Mouse (Mus musculus): ENCODE measurements at regions not wholly inside any gene's neighbourhood (a gene's known extent, or its start where the extent isn't known, plus 50 kb on each side); places are given as distances from the start of the nearest gene placed in this dataset.

DNA sequence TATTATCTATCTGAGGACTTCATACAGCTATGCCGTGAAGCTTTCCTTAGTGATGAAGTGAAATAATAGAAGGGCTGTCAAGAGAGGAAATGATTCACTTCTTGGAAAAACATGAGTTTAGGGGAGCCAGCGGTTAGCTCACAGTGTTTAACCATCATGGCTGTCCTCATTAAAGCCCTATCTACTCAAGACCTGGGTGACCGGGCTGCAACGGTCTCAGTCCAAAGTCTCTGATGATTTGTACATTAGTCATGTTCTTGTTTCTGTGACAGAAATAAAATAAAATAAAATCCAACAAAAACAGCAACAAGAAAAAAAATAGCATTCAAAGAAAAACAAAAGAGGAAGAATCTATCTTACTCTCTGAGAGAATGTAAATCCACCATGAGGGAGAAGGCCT, 555.4 kb upstream of the Kirrel3 start:
- Histone ChIP-seq H3K36me3 (replicated peaks) (no peaks in the 10 kb centered on the region), H3K4me1 (ENCODE audit: insufficient read depth, low read depth, low read length) (no peaks in the 10 kb centered on the region), H3K27me3 (ENCODE audit: insufficient read depth, low read length) (no peaks in the 10 kb centered on the region), H3K9me3 (replicated peaks) (no peaks in the 10 kb centered on the region), H3K4me3 (ENCODE audit: low read depth, low read length) (no peak overlapping the region)
- no peak for TF ChIP-seq GATA1 (IDR thresholded peaks at IDR 0.05; ENCODE audit: borderline replicate concordance, low read length)
- no peak for TF ChIP-seq CTCF (IDR thresholded peaks at IDR 0.05; ENCODE audit: low read depth, low read length)
- no peak for TF ChIP-seq GATA2 (IDR thresholded peaks at IDR 0.05; ENCODE audit: borderline replicate concordance, low read depth, low read length)
- no peak for TF ChIP-seq TAL1 (conservative IDR thresholded peaks at IDR 0.05; ENCODE audit: low read depth, low read length)
- TF ChIP-seq POLR2AphosphoS5 (IDR thresholded peaks at IDR 0.05; ENCODE audit: insufficient replicate concordance, low read depth, low read length): no peak
- no peak for DNase-seq (ENCODE audit: low spot score)
- no peak for ATAC-seq (ENCODE audit: extremely low read depth, insufficient number of reproducible peaks, low FRiP score, poor library complexity, severe bottlenecking)

DNA sequence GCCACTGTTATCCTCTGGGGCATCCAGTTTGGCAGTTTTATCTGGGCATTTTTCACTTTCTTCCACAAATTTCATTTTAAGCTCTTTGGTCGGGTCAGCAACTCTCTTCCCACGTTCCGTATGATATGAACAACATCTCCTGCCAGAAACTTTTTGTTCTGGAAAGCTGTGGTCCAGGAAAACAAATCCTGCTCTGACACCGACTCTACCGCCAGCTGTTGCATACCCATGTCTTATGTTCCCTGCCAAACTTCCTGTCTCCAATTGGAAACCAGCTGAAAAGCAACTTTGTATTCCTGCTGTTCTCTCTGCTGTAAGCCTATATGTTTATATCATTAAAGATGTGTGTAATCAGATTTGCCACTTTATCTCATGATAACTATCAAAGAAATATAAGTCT, 551.6 kb upstream of the Kirrel3 start:
- no peak overlapping the region for H3K4me3 ChIP-seq (ENCODE audit: low read depth, low read length)
- no peak for ATAC-seq (ENCODE audit: extremely low read depth, insufficient number of reproducible peaks, low FRiP score, poor library complexity, severe bottlenecking)
- no peaks in the 10 kb centered on the region for H3K27me3 ChIP-seq (ENCODE audit: insufficient read depth, low read length)
- no peak for DNase-seq (ENCODE audit: low spot score)
- no peaks in the 10 kb centered on the region for H3K4me1 ChIP-seq (ENCODE audit: insufficient read depth, low read depth, low read length)
- no peaks in the 10 kb centered on the region for H3K9me3 ChIP-seq (replicated peaks)
- TF ChIP-seq GATA2 (IDR thresholded peaks at IDR 0.05; ENCODE audit: borderline replicate concordance, low read depth, low read length) (no peak), POLR2AphosphoS5 (IDR thresholded peaks at IDR 0.05; ENCODE audit: insufficient replicate concordance, low read depth, low read length) (no peak), GATA1 (IDR thresholded peaks at IDR 0.05; ENCODE audit: borderline replicate concordance, low read length) (no peak), TAL1 (conservative IDR thresholded peaks at IDR 0.05; ENCODE audit: low read depth, low read length) (no peak), CTCF (IDR thresholded peaks at IDR 0.05; ENCODE audit: low read depth, low read length) (no peak)
- H3K36me3 ChIP-seq (replicated peaks): no peaks in the 10 kb centered on the region

DNA sequence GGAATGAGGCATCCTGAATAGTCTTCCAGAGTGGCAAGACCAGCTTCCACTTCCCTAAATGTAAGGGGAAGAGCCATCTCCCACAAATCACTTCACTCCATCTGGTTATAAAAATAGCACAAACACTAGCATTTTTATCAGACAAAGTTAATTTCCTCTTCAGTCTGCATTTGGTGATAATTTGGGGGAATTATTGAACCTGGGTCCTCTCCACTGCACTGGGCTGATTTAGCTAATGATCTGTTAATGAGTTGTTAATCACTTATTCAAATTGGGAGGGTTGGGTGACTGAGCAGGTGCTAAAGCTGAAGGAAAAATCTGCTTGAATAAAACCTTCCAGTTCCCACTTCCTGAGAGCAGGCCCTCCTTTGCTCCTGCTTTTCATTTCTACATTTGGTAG, 531.4 kb upstream of the Kirrel3 start:
- Histone ChIP-seq H3K4me1 (ENCODE audit: insufficient read depth, low read depth, low read length) (no peaks in the 10 kb centered on the region), H3K4me3 (ENCODE audit: low read depth, low read length) (no peak overlapping the region), H3K36me3 (replicated peaks) (no peaks in the 10 kb centered on the region), H3K9me3 (replicated peaks) (no peaks in the 10 kb centered on the region), H3K27me3 (ENCODE audit: insufficient read depth, low read length) (no peaks in the 10 kb centered on the region)
- TF ChIP-seq GATA1 (IDR thresholded peaks at IDR 0.05; ENCODE audit: borderline replicate concordance, low read length): no peak
- TF ChIP-seq CTCF (IDR thresholded peaks at IDR 0.05; ENCODE audit: low read depth, low read length): no peak
- TF ChIP-seq TAL1 (conservative IDR thresholded peaks at IDR 0.05; ENCODE audit: low read depth, low read length): no peak
- TF ChIP-seq POLR2AphosphoS5 (IDR thresholded peaks at IDR 0.05; ENCODE audit: insufficient replicate concordance, low read depth, low read length): no peak
- no peak for TF ChIP-seq GATA2 (IDR thresholded peaks at IDR 0.05; ENCODE audit: borderline replicate concordance, low read depth, low read length)
- DNase-seq (ENCODE audit: low spot score): no peak
- ATAC-seq (ENCODE audit: extremely low read depth, insufficient number of reproducible peaks, low FRiP score, poor library complexity, severe bottlenecking): no peak
